Mouse (Mus musculus): ENCODE measurements around the gene Morc3. TPM values are rescaled to one million over a fixed set of nuclear protein-coding genes. Genes with fewer than 3 reads are reported as not detected.

Gene Morc3
- polyA plus RNA-seq, 1 experiment from 2014 or later, result 27.0 TPM

- no peak for DNase-seq (ENCODE audit: low spot score)
- WGBS, result 49% methylated on average over 15 of the region's 15 CpGs
- peak; percentile 50 for ATAC-seq (replicated peaks; ENCODE audit: low FRiP score, low read depth)
- no peaks in the 10 kb centered on the region for H3K9me3 ChIP-seq (replicated peaks; ENCODE audit: low read length)
- no peaks in the 10 kb centered on the region for H3K36me3 ChIP-seq (ENCODE audit: insufficient read depth, low read length)
- TF ChIP-seq CTCF (IDR thresholded peaks at IDR 0.05; ENCODE audit: low read depth), result no peak
- peaks cover 3% of the 10 kb centered on the region; the same call in 1 of the 2 replicates for H3K4me1 ChIP-seq (replicated peaks; ENCODE audit: insufficient read depth, low read length)
- H3K4me3 ChIP-seq (replicated peaks; ENCODE audit: low read depth, low read length), result no peak overlapping the region
- H3K9ac ChIP-seq (ENCODE audit: low read depth, low read length), result no peak overlapping the region
- peak overlapping the region; percentile 65 for H3K27ac ChIP-seq
- no peak overlapping the region; the same call in 1 of the 2 replicates for H3K4me2 ChIP-seq (ENCODE audit: low read length)
- no peaks in the 10 kb centered on the region for H3K27me3 ChIP-seq (ENCODE audit: insufficient read depth, low read length)
These were observed 38.8 kb upstream of the Morc3 start for GRCm38 (mm10) chr16:93792981-93793630.

- no peak overlapping the region for H3K4me3 ChIP-seq (replicated peaks; ENCODE audit: low read depth, low read length)
- ATAC-seq (replicated peaks; ENCODE audit: low FRiP score, low read depth), result peak; percentile 33; the same call in 1 of the 2 replicates
- H3K9me3 ChIP-seq (replicated peaks; ENCODE audit: low read length), result no peaks in the 10 kb centered on the region
- WGBS, result 56% methylated on average over 5 of the region's 5 CpGs
- no peak overlapping the region for H3K9ac ChIP-seq (ENCODE audit: low read depth, low read length)
- DNase-seq (ENCODE audit: low spot score), result peak; percentile 57
- no peaks in the 10 kb centered on the region for H3K27me3 ChIP-seq (ENCODE audit: insufficient read depth, low read length)
- peak overlapping the region; percentile 50 for H3K27ac ChIP-seq
- peaks cover 3% of the 10 kb centered on the region; the same call in 1 of the 2 replicates for H3K4me1 ChIP-seq (replicated peaks; ENCODE audit: insufficient read depth, low read length)
- no peak overlapping the region for H3K4me2 ChIP-seq (ENCODE audit: low read length)
- H3K36me3 ChIP-seq (ENCODE audit: insufficient read depth, low read length), result no peaks in the 10 kb centered on the region; the same call in 1 of the 2 replicates
- no peak for TF ChIP-seq CTCF (IDR thresholded peaks at IDR 0.05; ENCODE audit: low read depth)
These were observed 37.1 kb upstream of the Morc3 start for GRCm38 (mm10) chr16:93794845-93795244.

GRCm38 (mm10) chr16:93795391-93795790 lies 36.5 kb upstream of the Morc3 start:
- Histone ChIP-seq H3K27ac (no peak overlapping the region), H3K27me3 (ENCODE audit: insufficient read depth, low read length) (no peaks in the 10 kb centered on the region), H3K4me3 (replicated peaks; ENCODE audit: low read depth, low read length) (no peak overlapping the region), H3K4me2 (ENCODE audit: low read length) (no peak overlapping the region), H3K9me3 (replicated peaks; ENCODE audit: low read length) (no peaks in the 10 kb centered on the region), H3K4me1 (replicated peaks; ENCODE audit: insufficient read depth, low read length) (peaks cover 3% of the 10 kb centered on the region; the same call in 1 of the 2 replicates), H3K9ac (ENCODE audit: low read depth, low read length) (no peak overlapping the region), H3K36me3 (ENCODE audit: insufficient read depth, low read length) (peaks cover 4% of the 10 kb centered on the region; the same call in 1 of the 2 replicates)
- no peak for DNase-seq (ENCODE audit: low spot score)
- ATAC-seq (replicated peaks; ENCODE audit: low FRiP score, low read depth), result no peak
- 91% methylated on average over 5 of the region's 5 CpGs for whole genome bisulfite sequencing
- TF ChIP-seq CTCF (IDR thresholded peaks at IDR 0.05; ENCODE audit: low read depth), result no peak

- H3K9me3 ChIP-seq (replicated peaks; ENCODE audit: low read length), result no peaks in the 10 kb centered on the region
- H3K4me1 ChIP-seq (replicated peaks; ENCODE audit: insufficient read depth, low read length), result no peaks in the 10 kb centered on the region; the same call in 1 of the 2 replicates
- no peak for ATAC-seq (replicated peaks; ENCODE audit: low FRiP score, low read depth)
- no peak overlapping the region for H3K9ac ChIP-seq (ENCODE audit: low read depth, low read length)
- no peak for TF ChIP-seq CTCF (IDR thresholded peaks at IDR 0.05; ENCODE audit: low read depth)
- H3K36me3 ChIP-seq (ENCODE audit: insufficient read depth, low read length), result peaks cover 4% of the 10 kb centered on the region; the same call in 1 of the 2 replicates
- no peak for DNase-seq (ENCODE audit: low spot score)
- no peak overlapping the region for H3K27ac ChIP-seq
- H3K4me3 ChIP-seq (replicated peaks; ENCODE audit: low read depth, low read length), result no peak overlapping the region
- H3K27me3 ChIP-seq (ENCODE audit: insufficient read depth, low read length), result no peaks in the 10 kb centered on the region
- no peak overlapping the region for H3K4me2 ChIP-seq (ENCODE audit: low read length)
- WGBS, result 71% methylated on average over 12 of the region's 12 CpGs
These were observed 34.7 kb upstream of the Morc3 start for GRCm38 (mm10) chr16:93797021-93797840.

- no peaks in the 10 kb centered on the region for H3K4me1 ChIP-seq (replicated peaks; ENCODE audit: insufficient read depth, low read length)
- ATAC-seq (replicated peaks; ENCODE audit: low FRiP score, low read depth) (no peak), DNase-seq (ENCODE audit: low spot score) (no peak)
- no peak overlapping the region for H3K9ac ChIP-seq (ENCODE audit: low read depth, low read length)
- H3K4me3 ChIP-seq (replicated peaks; ENCODE audit: low read depth, low read length), result no peak overlapping the region
- peaks cover 4% of the 10 kb centered on the region; the same call in 1 of the 2 replicates for H3K36me3 ChIP-seq (ENCODE audit: insufficient read depth, low read length)
- no peak for TF ChIP-seq CTCF (IDR thresholded peaks at IDR 0.05; ENCODE audit: low read depth)
- no peaks in the 10 kb centered on the region for H3K27me3 ChIP-seq (ENCODE audit: insufficient read depth, low read length)
- H3K9me3 ChIP-seq (replicated peaks; ENCODE audit: low read length), result no peaks in the 10 kb centered on the region
- WGBS, result 81% methylated on average over 11 of the region's 11 CpGs
- H3K27ac ChIP-seq, result no peak overlapping the region
- H3K4me2 ChIP-seq (ENCODE audit: low read length), result no peak overlapping the region
These were observed 34.0 kb upstream of the Morc3 start for GRCm38 (mm10) chr16:93797841-93798492.

- TF ChIP-seq CTCF (IDR thresholded peaks at IDR 0.05; ENCODE audit: low read depth), result no peak
- Histone ChIP-seq H3K4me3 (replicated peaks; ENCODE audit: low read depth, low read length) (no peak overlapping the region), H3K9ac (ENCODE audit: low read depth, low read length) (no peak overlapping the region), H3K4me2 (ENCODE audit: low read length) (no peak overlapping the region), H3K36me3 (ENCODE audit: insufficient read depth, low read length) (peaks cover 4% of the 10 kb centered on the region; the same call in 1 of the 2 replicates), H3K9me3 (replicated peaks; ENCODE audit: low read length) (no peaks in the 10 kb centered on the region), H3K27me3 (ENCODE audit: insufficient read depth, low read length) (no peaks in the 10 kb centered on the region), H3K27ac (no peak overlapping the region), H3K4me1 (replicated peaks; ENCODE audit: insufficient read depth, low read length) (no peaks in the 10 kb centered on the region)
- DNase-seq (ENCODE audit: low spot score) (no peak), ATAC-seq (replicated peaks; ENCODE audit: low FRiP score, low read depth) (no peak)
- 74% methylated on average over 5 of the region's 5 CpGs for WGBS
These were observed 33.3 kb upstream of the Morc3 start for GRCm38 (mm10) chr16:93798623-93799022.
